Mouse (Mus musculus): ENCODE data around the gene Myo18a. TPM values are rescaled to one million over a fixed set of nuclear protein-coding genes. Genes with fewer than 3 reads are reported as not detected.
A peak's percentile ranks its signal among the peaks of the same experiment; 100 is the strongest.

Gene Myo18a
- polyA plus RNA-seq, 1 experiment from 2014 or later: 56.3 TPM

DNA sequence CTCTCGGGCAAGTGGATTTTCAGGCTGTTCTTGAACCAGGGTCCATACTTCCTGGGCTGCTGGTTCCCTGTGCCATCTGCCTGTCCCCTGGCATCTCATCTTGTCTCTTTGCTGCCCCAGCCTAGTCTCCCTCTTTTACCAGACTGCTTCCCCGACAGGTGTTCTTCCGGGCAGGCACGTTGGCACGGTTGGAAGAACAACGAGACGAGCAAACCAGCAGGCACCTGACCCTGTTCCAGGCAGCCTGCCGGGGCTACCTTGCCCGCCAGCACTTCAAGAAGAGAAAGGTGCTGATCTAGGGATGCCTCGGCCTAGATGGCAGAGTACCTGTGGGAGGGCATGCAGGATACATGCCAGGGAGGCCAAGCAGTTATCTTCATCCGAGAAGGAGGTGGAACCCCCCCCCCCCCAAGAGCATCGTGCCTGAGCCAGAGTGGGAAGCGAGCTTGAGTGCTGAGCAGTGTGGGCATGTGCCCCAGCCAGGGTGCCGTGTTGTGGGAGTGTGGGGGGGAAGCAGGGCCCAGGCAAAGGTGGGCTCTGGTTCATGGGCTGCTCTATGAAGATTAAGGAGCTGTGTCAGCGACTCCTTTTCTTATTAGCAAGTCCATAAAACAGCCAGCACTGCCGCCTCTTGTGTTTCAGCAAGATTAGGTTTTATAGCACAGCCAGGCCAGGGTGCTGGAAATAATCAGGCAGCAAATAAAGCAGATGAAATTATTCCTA is 77.6 kb downstream of the Myo18a start:
- WGBS: 80% methylated on average over 16 of the region's 16 CpGs
- no peaks in the 10 kb centered on the region for H3K9me3 ChIP-seq (replicated peaks)

GRCm38 (mm10) chr11:77843068-77843905 is 80.2 kb downstream of the Myo18a start:
- Histone ChIP-seq H3K27ac (replicated peaks) (no peak overlapping the region), H3K4me3 (replicated peaks) (no peak overlapping the region), H3K27me3 (no peaks in the 10 kb centered on the region), H3K36me3 (peaks cover 71% of the 10 kb centered on the region), H3K4me2 (replicated peaks) (no peak overlapping the region), H3K9ac (no peak overlapping the region), H3K4me1 (no peaks in the 10 kb centered on the region; the same call in 1 of the 2 replicates), H3K9me3 (replicated peaks) (no peaks in the 10 kb centered on the region)
- 89% methylated on average over 21 of the region's 21 CpGs for WGBS
- ATAC-seq (ENCODE audit: insufficient number of reproducible peaks, low FRiP score, low TSS enrichment, low read depth): no peak

More for the DNA sequence above, 77.6 kb downstream of the Myo18a start:
- no peaks in the 10 kb centered on the region for H3K27me3 ChIP-seq
- peaks cover 54% of the 10 kb centered on the region for H3K36me3 ChIP-seq
- 0 out of 2 replicates have a peak overlapping the region, but pooled peaks have one; percentile 13 for H3K27ac ChIP-seq (replicated peaks)
- no peak overlapping the region for H3K4me2 ChIP-seq (replicated peaks)
- H3K9ac ChIP-seq: no peak overlapping the region
- peaks cover 5% of the 10 kb centered on the region; the same call in 1 of the 2 replicates for H3K4me1 ChIP-seq
- no peak overlapping the region for H3K4me3 ChIP-seq (replicated peaks)
- ATAC-seq (ENCODE audit: insufficient number of reproducible peaks, low FRiP score, low TSS enrichment, low read depth): no peak

DNA sequence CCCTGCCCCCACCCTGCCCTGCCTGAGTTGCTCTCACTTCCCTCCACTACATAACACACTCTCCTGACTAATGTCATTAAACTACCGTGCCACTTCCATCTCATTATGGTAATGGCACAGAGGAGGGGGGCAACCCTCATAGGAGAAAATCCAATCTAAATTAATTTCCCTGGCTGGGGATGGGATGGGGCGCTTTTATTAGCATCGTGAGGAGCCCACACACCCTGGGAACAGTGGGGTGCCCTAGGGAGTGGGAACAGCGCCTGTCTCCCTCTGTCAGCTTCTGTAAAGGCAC is 80.8 kb downstream of the Myo18a start:
- no peaks in the 10 kb centered on the region for H3K9me3 ChIP-seq (replicated peaks)
- H3K4me3 ChIP-seq (replicated peaks): no peak overlapping the region
- H3K27me3 ChIP-seq: no peaks in the 10 kb centered on the region
- no peak overlapping the region for H3K27ac ChIP-seq (replicated peaks)
- ATAC-seq (ENCODE audit: insufficient number of reproducible peaks, low FRiP score, low TSS enrichment, low read depth): no peak
- no peak overlapping the region for H3K4me2 ChIP-seq (replicated peaks)
- WGBS: 65% methylated on average over 4 of the region's 4 CpGs
- H3K9ac ChIP-seq: no peak overlapping the region
- H3K36me3 ChIP-seq: peaks cover 72% of the 10 kb centered on the region
- H3K4me1 ChIP-seq: no peaks in the 10 kb centered on the region; the same call in 1 of the 2 replicates

DNA sequence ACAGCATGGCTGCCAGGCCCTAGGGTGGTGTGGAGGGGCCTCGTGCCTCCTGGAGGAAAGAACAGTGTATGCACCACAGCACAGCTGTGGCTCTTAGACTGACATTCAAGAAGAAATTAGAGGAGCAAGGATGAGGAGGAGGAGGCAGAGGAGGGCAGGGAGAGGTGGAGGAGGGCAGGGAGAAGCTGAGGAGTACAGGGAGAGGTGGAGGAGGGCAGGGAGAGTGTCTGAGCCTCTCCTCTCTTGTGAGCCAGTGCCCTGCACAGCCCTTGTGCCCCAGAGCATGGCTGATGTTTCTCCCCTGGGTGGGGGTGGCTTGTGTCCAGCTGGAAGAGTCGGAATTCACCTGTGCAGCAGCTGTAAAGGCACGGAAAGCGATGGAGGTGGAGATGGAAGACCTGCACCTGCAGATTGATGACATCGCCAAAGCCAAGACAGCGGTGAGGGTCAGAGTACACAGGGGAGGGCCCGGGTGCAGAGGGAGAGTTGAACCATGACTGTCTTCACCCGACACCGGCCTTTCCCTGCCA is 84.6 kb downstream of the Myo18a start:
- Histone ChIP-seq H3K4me3 (replicated peaks) (no peak overlapping the region), H3K27ac (replicated peaks) (no peak overlapping the region), H3K9me3 (replicated peaks) (no peaks in the 10 kb centered on the region), H3K36me3 (peaks cover 76% of the 10 kb centered on the region), H3K4me1 (peaks cover 22% of the 10 kb centered on the region), H3K4me2 (replicated peaks) (no peak overlapping the region), H3K9ac (no peak overlapping the region), H3K27me3 (no peaks in the 10 kb centered on the region)
- no peak for ATAC-seq (ENCODE audit: insufficient number of reproducible peaks, low FRiP score, low TSS enrichment, low read depth)
- WGBS: 54% methylated on average over 9 of the region's 9 CpGs

- Histone ChIP-seq H3K4me3 (replicated peaks) (no peak overlapping the region), H3K9ac (no peak overlapping the region), H3K9me3 (replicated peaks) (no peaks in the 10 kb centered on the region), H3K27ac (replicated peaks) (no peak overlapping the region), H3K4me2 (replicated peaks) (no peak overlapping the region), H3K27me3 (no peaks in the 10 kb centered on the region), H3K4me1 (peaks cover 22% of the 10 kb centered on the region), H3K36me3 (peaks cover 75% of the 10 kb centered on the region)
- WGBS: 35% methylated on average over 5 of the region's 5 CpGs
- no peak for ATAC-seq (ENCODE audit: insufficient number of reproducible peaks, low FRiP score, low TSS enrichment, low read depth)
Observed at GRCm38 (mm10) chr11:77848131-77848530, 85.1 kb downstream of the Myo18a start.

DNA sequence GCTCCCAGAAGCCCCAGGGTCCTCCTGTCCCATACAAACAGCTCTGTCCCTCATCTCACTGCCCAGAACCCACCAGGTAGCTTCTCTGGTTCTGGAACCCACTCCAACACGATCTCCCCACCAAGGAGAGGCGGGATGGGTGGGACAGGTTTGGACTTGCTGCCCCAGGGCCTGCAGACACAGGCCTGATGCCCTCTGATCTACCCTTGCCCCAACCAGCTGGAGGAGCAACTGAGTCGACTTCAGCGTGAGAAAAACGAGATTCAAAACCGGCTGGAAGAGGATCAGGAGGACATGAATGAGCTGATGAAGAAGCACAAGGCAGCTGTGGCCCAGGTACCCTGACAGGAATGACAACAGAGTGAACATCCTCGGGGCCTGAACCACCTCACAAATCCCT is 86.1 kb downstream of the Myo18a start:
- 58% methylated on average over 7 of the region's 7 CpGs for WGBS

GRCm38 (mm10) chr11:77850401-77851244 is 87.6 kb downstream of the Myo18a start:
- H3K9ac ChIP-seq: no peak overlapping the region
- 51% methylated on average over 24 of the region's 24 CpGs for WGBS
- no peaks in the 10 kb centered on the region for H3K9me3 ChIP-seq (replicated peaks)
- peak overlapping the region; percentile 9; the same call in 1 of the 2 replicates for H3K4me2 ChIP-seq (replicated peaks)
- H3K36me3 ChIP-seq: peaks cover 61% of the 10 kb centered on the region
- peaks cover 32% of the 10 kb centered on the region for H3K4me1 ChIP-seq
- peak overlapping the region; percentile 63 for H3K27ac ChIP-seq (replicated peaks)
- H3K27me3 ChIP-seq: no peaks in the 10 kb centered on the region
- H3K4me3 ChIP-seq (replicated peaks): 0 out of 2 replicates have a peak overlapping the region, but pooled peaks have one; percentile 2
- ATAC-seq (ENCODE audit: insufficient number of reproducible peaks, low FRiP score, low TSS enrichment, low read depth): peak; percentile 84

More for the DNA sequence above, 86.1 kb downstream of the Myo18a start:
- peaks cover 22% of the 10 kb centered on the region for H3K4me1 ChIP-seq
- H3K4me3 ChIP-seq (replicated peaks): no peak overlapping the region
- H3K4me2 ChIP-seq (replicated peaks): no peak overlapping the region
- peaks cover 74% of the 10 kb centered on the region for H3K36me3 ChIP-seq
- no peak overlapping the region for H3K9ac ChIP-seq
- H3K27ac ChIP-seq (replicated peaks): no peak overlapping the region
- ATAC-seq (ENCODE audit: insufficient number of reproducible peaks, low FRiP score, low TSS enrichment, low read depth): no peak
- no peaks in the 10 kb centered on the region for H3K27me3 ChIP-seq
- H3K9me3 ChIP-seq (replicated peaks): no peaks in the 10 kb centered on the region

GRCm38 (mm10) chr11:77851483-77852010 is 88.5 kb downstream of the Myo18a start:
- WGBS: 79% methylated on average over 6 of the region's 6 CpGs
- Histone ChIP-seq H3K36me3 (peaks cover 56% of the 10 kb centered on the region), H3K4me3 (replicated peaks) (no peak overlapping the region), H3K4me1 (peaks cover 32% of the 10 kb centered on the region), H3K27ac (replicated peaks) (peak overlapping the region; percentile 63), H3K4me2 (replicated peaks) (no peak overlapping the region), H3K9me3 (replicated peaks) (no peaks in the 10 kb centered on the region), H3K27me3 (no peaks in the 10 kb centered on the region), H3K9ac (no peak overlapping the region)
- ATAC-seq (ENCODE audit: insufficient number of reproducible peaks, low FRiP score, low TSS enrichment, low read depth): no peak

GRCm38 (mm10) chr11:77852195-77852594 is 89.1 kb downstream of the Myo18a start:
- Histone ChIP-seq H3K27ac (replicated peaks) (no peak overlapping the region), H3K4me2 (replicated peaks) (no peak overlapping the region), H3K4me3 (replicated peaks) (no peak overlapping the region), H3K9me3 (replicated peaks) (no peaks in the 10 kb centered on the region), H3K27me3 (no peaks in the 10 kb centered on the region), H3K36me3 (peaks cover 49% of the 10 kb centered on the region), H3K9ac (no peak overlapping the region), H3K4me1 (peaks cover 32% of the 10 kb centered on the region)
- ATAC-seq (ENCODE audit: insufficient number of reproducible peaks, low FRiP score, low TSS enrichment, low read depth): no peak
- WGBS: 68% methylated on average over 3 of the region's 3 CpGs

DNA sequence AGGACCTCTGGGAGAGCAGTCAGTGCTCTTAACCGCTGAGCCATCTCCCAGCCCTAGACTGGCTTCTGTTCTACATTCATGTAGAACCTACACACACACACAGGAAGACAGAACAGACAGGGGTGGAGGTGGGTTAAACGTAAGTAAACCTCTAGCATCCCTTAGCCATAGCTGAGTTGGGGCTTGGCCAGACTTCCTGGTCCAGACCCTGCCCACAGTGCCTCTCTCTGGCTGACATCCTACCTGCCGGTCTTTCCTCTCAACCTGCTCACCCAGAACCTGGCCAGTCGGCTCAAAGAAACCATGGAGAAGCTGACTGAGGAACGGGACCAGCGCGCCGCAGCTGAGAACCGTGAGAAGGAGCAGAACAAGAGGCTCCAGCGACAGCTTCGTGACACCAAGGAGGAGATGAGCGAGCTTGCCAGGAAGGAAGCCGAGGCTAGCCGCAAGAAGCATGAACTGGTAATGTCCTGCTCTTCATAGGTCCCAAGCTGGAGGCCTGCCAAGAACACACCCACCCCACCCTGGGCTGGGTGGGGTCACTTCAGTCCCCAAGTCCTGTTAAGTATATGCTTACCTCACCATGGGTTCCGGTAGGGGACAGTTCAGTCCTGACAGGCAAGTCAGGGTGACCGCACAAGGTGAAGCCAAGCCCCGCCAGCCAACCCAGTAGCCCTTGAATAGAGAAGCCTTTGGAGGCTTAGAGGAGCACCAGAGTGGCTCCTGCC is 90.1 kb downstream of the Myo18a start:
- no peak overlapping the region for H3K4me3 ChIP-seq (replicated peaks)
- H3K4me2 ChIP-seq (replicated peaks): no peak overlapping the region
- peaks cover 32% of the 10 kb centered on the region for H3K4me1 ChIP-seq
- peaks cover 50% of the 10 kb centered on the region for H3K36me3 ChIP-seq
- H3K9ac ChIP-seq: no peak overlapping the region
- WGBS: 94% methylated on average over 17 of the region's 17 CpGs
- H3K27me3 ChIP-seq: no peaks in the 10 kb centered on the region
- no peaks in the 10 kb centered on the region for H3K9me3 ChIP-seq (replicated peaks)
- no peak for ATAC-seq (ENCODE audit: insufficient number of reproducible peaks, low FRiP score, low TSS enrichment, low read depth)
- H3K27ac ChIP-seq (replicated peaks): no peak overlapping the region

Data from embryonic facial prominence, embryonic 15.5 days (tissue).